Mouse (Mus musculus) gastrocnemius, postnatal 25 days (tissue): Measurements from ENCODE around the gene Gm28230. TPM values are rescaled to one million over a fixed set of nuclear protein-coding genes. Genes with fewer than 3 reads are reported as not detected.

Source experiments
- DNase-seq: peaks from one replicate; pipeline ENCODE4 v3.0.0; 2022
- total RNA-seq, 2 experiments: library from RNA; stranded (reverse); gene quantifications; 1 replicate in 1 of 2; 2 replicates in 1 of 2; pipeline ENCODE4 v1.2.3; 2021

The Gm28230 gene
- total RNA-seq, 2 experiments from 2014 or later: 0.27 TPM; not detected in 1

GRCm38 (mm10) chr2:74724244-74725015, 2.1 kb upstream of the Gm28230 start:
- DNase-seq: no peak

GRCm38 (mm10) chr2:74725171-74725570, 1.4 kb upstream of the Gm28230 start:
- no peak for DNase-seq

- no peak for DNase-seq
Observed at GRCm38 (mm10) chr2:74726973-74727639, 578 bp downstream of the Gm28230 start.

GRCm38 (mm10) chr2:74727640-74728302, 1.2 kb downstream of the Gm28230 start:
- no peak for DNase-seq

GRCm38 (mm10) chr2:74728303-74728680, 1.8 kb downstream of the Gm28230 start:
- no peak for DNase-seq

- no peak for DNase-seq
Observed at GRCm38 (mm10) chr2:74730331-74730730, 3.8 kb downstream of the Gm28230 start.

- DNase-seq: no peak
Observed at GRCm38 (mm10) chr2:74731055-74731454, 4.5 kb downstream of the Gm28230 start.

- no peak for DNase-seq
Observed at GRCm38 (mm10) chr2:74731799-74732512, 5.4 kb downstream of the Gm28230 start.

- no peak for DNase-seq
Observed at GRCm38 (mm10) chr2:74732513-74733316, 6.2 kb downstream of the Gm28230 start.

GRCm38 (mm10) chr2:74733317-74733661, 6.8 kb downstream of the Gm28230 start:
- no peak for DNase-seq

GRCm38 (mm10) chr2:74733765-74734164, 7.2 kb downstream of the Gm28230 start:
- DNase-seq: no peak

- DNase-seq: no peak
Observed at GRCm38 (mm10) chr2:74734451-74734850, 7.9 kb downstream of the Gm28230 start.

GRCm38 (mm10) chr2:74734996-74735811, 8.7 kb downstream of the Gm28230 start:
- no peak for DNase-seq

- no peak for DNase-seq
Observed at GRCm38 (mm10) chr2:74735851-74736687, 9.5 kb downstream of the Gm28230 start.

GRCm38 (mm10) chr2:74736688-74737577, 10.4 kb downstream of the Gm28230 start:
- DNase-seq: no peak

GRCm38 (mm10) chr2:74737578-74738070, 11.1 kb downstream of the Gm28230 start:
- no peak for DNase-seq

GRCm38 (mm10) chr2:74738623-74739475, 12.3 kb downstream of the Gm28230 start:
- DNase-seq: no peak

- DNase-seq: no peak
Observed at GRCm38 (mm10) chr2:74739476-74739800, 12.9 kb downstream of the Gm28230 start.
